ENCODE assay signal across 19 mouse cellular contexts in genomic region chr2:164343732-164344131, GRCm38 (mm10). TPM values are rescaled to one million over a fixed set of nuclear protein-coding genes. Genes with fewer than 3 reads are reported as not detected.
"Had no signal": no experiment of that assay in that cellular context is flagged by ENCODE, and none has a peak within 500 bp of the region (broad histone marks: within the 10 kb centered on the region; RNA-seq: fewer than 3 reads in every experiment).

No protein-coding gene starts in this region.

RNA-seq across cellular contexts. Expression of gene Svs5, which starts 11.2 kb away (rescaled TPM):
- total RNA-seq: layer of hippocampus, adult 18-20 months; layer of hippocampus, postnatal 25 days; left cerebral cortex, adult 18-20 months; left cerebral cortex, postnatal 10 days; left cerebral cortex, postnatal 36 days; megakaryocyte, adult 5-6 weeks had no signal
- polyA plus RNA-seq: kidney, embryonic 15.5 days; limb, embryonic 11.5 days; limb, embryonic 14.5 days; liver, embryonic 11.5 days; liver, embryonic 14.5 days; lung, embryonic 16.5 days; macrophage; midbrain, embryonic 12.5 days; midbrain, embryonic 15.5 days; neural tube, embryonic 12.5 days; neural tube, embryonic 15.5 days; stomach, embryonic 14.5 days; thymus, postnatal 0 days had no signal

RNA-seq across cellular contexts. Expression of gene Svs6, which starts 27.2 kb away (rescaled TPM):
- total RNA-seq: layer of hippocampus, adult 18-20 months; layer of hippocampus, postnatal 25 days; left cerebral cortex, adult 18-20 months; left cerebral cortex, postnatal 10 days; left cerebral cortex, postnatal 36 days; megakaryocyte, adult 5-6 weeks had no signal
- polyA plus RNA-seq: kidney, embryonic 15.5 days; limb, embryonic 11.5 days; limb, embryonic 14.5 days; liver, embryonic 11.5 days; liver, embryonic 14.5 days; lung, embryonic 16.5 days; macrophage; midbrain, embryonic 12.5 days; midbrain, embryonic 15.5 days; neural tube, embryonic 12.5 days; neural tube, embryonic 15.5 days; stomach, embryonic 14.5 days; thymus, postnatal 0 days had no signal

RNA-seq across cellular contexts. Expression of gene Slpi, which starts 45.2 kb away (rescaled TPM):
- polyA plus RNA-seq: midbrain, embryonic 12.5 days; midbrain, embryonic 15.5 days; neural tube, embryonic 12.5 days had no signal

RNA-seq across cellular contexts. Expression of gene Svs3a, which starts 54.7 kb away (rescaled TPM):
- total RNA-seq: layer of hippocampus, adult 18-20 months; layer of hippocampus, postnatal 25 days; left cerebral cortex, adult 18-20 months; left cerebral cortex, postnatal 10 days; left cerebral cortex, postnatal 36 days; megakaryocyte, adult 5-6 weeks had no signal
- polyA plus RNA-seq: kidney, embryonic 15.5 days; limb, embryonic 11.5 days; limb, embryonic 14.5 days; liver, embryonic 11.5 days; liver, embryonic 14.5 days; lung, embryonic 16.5 days; macrophage; midbrain, embryonic 12.5 days; midbrain, embryonic 15.5 days; neural tube, embryonic 12.5 days; neural tube, embryonic 15.5 days; stomach, embryonic 14.5 days; thymus, postnatal 0 days had no signal

RNA-seq across cellular contexts. Expression of gene Rbpjl, which starts 59.2 kb away (rescaled TPM):
- total RNA-seq: megakaryocyte, adult 5-6 weeks had no signal
- polyA plus RNA-seq: macrophage; midbrain, embryonic 15.5 days; thymus, postnatal 0 days had no signal
